Mouse (Mus musculus) bone marrow, adult 2 months (tissue): Measurements from ENCODE around the gene Vamp5. TPM values are rescaled to one million over a fixed set of nuclear protein-coding genes. Genes with fewer than 3 reads are reported as not detected.
A peak's percentile ranks its signal among the peaks of the same experiment; 100 is the strongest.

Experiments used
- H3K27ac ChIP-seq: fragments of 200-500 bp; 2 replicates; pipeline ENCODE4 v1.5.1; 2012; ENCODE audit warnings: low read depth, mild to moderate bottlenecking, control low read depth, inconsistent platforms, low read length; ENCODE audit not compliant: control insufficient read depth, poor library complexity, insufficient read depth
- H3K4me1 ChIP-seq: fragments of 200-500 bp; 2 replicates; pipeline ENCODE4 v1.6.1; 2011; ENCODE audit warnings: low read length; ENCODE audit not compliant: control insufficient read depth, insufficient read depth
- H3K4me3 ChIP-seq: fragments of 200-500 bp; replicated peaks from 2 replicates; pipeline ENCODE3; 2011; ENCODE audit warnings: mild to moderate bottlenecking, low read depth, low read length, control low read depth; ENCODE audit not compliant: control insufficient read depth
- CTCF ChIP-seq: fragments of 200-500 bp; IDR thresholded peaks from 2 replicates; pipeline ENCODE4 v1.5.1; 2011; ENCODE audit warnings: low read length, control low read depth; ENCODE audit not compliant: control insufficient read depth, insufficient read depth
- POLR2A ChIP-seq: fragments of 200-500 bp; IDR thresholded peaks from 2 replicates; pipeline ENCODE4 v1.6.1; 2011; ENCODE audit warnings: low read depth, mild to moderate bottlenecking, control low read depth, low read length, borderline replicate concordance; ENCODE audit not compliant: control insufficient read depth
- WGBS: fragments of 180-500 bp; shearing (Covaris S2); methylation state at CpG from one replicate; pipeline ENCODE4 v1.1.7; 2018; 5-methylcytosine and 5-hydroxymethylcytosine counted together
- polyA plus RNA-seq: library from polyadenylated mRNA; stranded (reverse); fragments of >200 nt; gene quantifications from 2 replicates; pipeline ENCODE4 v1.2.4, GENCODE M21; 2011; ENCODE audit warnings: low replicate concordance; ENCODE audit not compliant: missing spikeins, insufficient read depth, insufficient read length

Gene Vamp5
- polyA plus RNA-seq, 1 experiment: 96.2 TPM

DNA sequence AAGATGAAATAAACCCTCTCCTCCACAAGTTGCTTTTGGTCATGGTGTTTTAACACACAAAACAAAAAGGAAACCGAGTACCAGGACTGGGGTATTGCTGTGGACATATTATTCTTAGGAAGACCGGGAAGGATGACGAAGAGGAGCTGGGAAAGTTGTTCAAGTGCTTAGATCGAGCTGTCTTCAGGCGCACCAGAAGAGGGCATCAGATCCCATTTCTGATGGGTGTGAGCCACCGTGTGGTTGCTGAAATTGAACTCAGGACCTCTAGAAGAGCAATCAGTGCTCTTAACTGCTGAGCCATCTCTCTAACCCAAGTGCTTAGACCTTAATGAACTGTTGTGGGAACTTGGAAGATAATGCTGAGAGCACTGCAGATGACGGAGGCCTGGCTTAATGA lies 16.3 kb downstream of the Vamp5 start:
- TF ChIP-seq CTCF (peak; percentile 46; the same call in 1 of the 2 replicates), POLR2A (no peak)
- Histone ChIP-seq H3K27ac (no peak overlapping the region), H3K4me1 (peaks cover 3% of the 10 kb centered on the region; the same call in 1 of the 2 replicates), H3K4me3 (no peak overlapping the region)
- 40% methylated on average over 7 of the region's 7 CpGs for WGBS

DNA sequence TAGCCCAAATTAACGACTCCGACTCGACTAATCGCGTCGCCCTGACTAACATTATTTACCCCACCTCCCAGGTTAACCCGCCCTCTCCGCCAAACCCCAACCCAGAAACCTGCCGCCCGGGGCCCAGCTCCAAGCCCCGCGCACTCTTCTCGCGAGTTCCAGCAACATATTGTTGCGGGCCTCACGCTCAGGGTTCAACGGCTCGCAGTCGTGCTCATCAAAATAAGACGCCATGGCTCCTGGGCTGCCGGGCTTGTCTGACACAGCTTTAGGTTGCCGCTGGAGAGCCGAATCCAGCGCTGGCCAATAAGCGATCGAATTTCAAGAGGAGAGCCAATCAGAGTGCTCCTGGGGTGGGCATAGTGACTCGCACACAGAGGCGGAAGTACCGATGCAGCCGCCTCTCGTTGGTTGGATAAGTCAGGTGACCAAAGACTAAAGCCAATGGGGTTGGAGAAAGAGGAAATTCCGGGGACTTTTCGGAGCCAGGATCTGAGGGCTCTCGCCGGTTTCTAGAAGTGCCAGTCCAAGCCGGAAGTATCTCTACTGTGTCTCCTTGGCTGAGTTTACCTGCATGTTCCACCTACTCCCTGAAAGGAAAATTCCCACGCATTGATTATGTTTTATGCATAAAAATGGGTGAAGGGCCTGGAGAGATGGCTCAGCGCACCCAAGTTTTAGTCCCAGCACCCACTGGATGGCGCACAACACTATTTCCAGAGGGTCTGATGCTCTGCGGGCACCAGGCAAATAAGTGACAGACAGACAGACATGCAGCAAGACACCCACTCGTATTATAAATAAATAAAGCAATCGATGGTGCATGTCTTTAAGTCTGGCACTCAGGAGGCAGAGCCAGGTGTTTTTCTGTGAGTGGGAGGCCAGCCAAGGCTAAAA lies 17.9 kb downstream of the Vamp5 start:
- peaks cover 3% of the 10 kb centered on the region; the same call in 1 of the 2 replicates for H3K4me1 ChIP-seq
- under 1% methylated on average over 42 of the region's 42 CpGs for WGBS
- TF ChIP-seq CTCF: 0 out of 2 replicates have a peak, but pooled peaks have one; percentile 27
- peak; percentile 75 for TF ChIP-seq POLR2A
- peak overlapping the region; percentile 85 for H3K27ac ChIP-seq
- peak overlapping the region; percentile 91 for H3K4me3 ChIP-seq

- 37% methylated on average over 5 of the region's 5 CpGs for WGBS
- H3K4me1 ChIP-seq: peaks cover 1% of the 10 kb centered on the region; the same call in 1 of the 2 replicates
These were observed 19.1 kb downstream of the Vamp5 start for GRCm38 (mm10) chr6:72361121-72361551.

DNA sequence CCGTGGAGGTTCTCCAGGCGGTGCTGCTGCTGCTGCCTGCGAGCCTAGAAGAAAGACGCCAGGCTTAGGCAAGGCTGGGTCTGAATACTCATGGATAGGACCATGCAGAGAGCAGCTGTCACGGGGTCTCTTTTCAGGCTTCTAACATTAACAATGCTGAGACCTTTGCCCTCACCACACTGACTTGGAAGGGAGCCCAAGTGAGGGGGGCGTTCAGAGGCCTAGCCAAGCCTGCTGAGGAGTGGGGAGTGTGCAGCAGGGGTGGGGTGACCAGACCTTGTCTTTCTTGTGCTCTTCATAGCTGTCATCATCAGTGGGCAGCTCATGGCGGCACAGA lies 19.7 kb downstream of the Vamp5 start:
- Histone ChIP-seq H3K27ac (no peak overlapping the region), H3K4me1 (peaks cover 1% of the 10 kb centered on the region; the same call in 1 of the 2 replicates), H3K4me3 (no peak overlapping the region)
- TF ChIP-seq POLR2A (no peak), CTCF (no peak)
- 91% methylated on average over 7 of the region's 7 CpGs for WGBS

More at GRCm38 (mm10) chr6:72361121-72361551, 19.1 kb downstream of the Vamp5 start:
- TF ChIP-seq POLR2A (no peak), CTCF (no peak)
- Histone ChIP-seq H3K27ac (no peak overlapping the region), H3K4me3 (peak overlapping the region; percentile 30)

GRCm38 (mm10) chr6:72359891-72360598 lies 20.2 kb downstream of the Vamp5 start:
- H3K4me3 ChIP-seq: no peak overlapping the region
- 87% methylated on average over 11 of the region's 11 CpGs for WGBS
- no peak overlapping the region for H3K27ac ChIP-seq

DNA sequence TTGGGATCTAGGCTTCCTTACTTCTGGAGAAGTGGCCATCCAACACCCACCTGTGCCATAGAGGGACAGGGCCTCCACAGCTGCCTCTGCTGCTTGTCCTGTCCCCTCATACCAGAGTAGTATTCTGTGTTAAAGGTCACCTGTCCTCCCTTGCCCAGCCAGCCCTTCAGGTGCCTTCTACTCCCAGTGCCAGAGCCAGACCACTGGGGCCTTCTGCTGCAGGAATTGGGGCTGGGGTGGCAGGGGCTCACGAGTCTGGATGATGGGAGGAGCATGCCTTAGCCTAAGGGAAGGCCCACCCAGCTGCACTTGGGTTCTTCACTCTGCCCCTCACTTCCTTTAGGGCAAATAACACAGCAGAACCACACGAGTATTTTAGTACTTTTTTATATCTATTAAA lies 20.9 kb downstream of the Vamp5 start:
- Histone ChIP-seq H3K27ac (no peak overlapping the region), H3K4me1 (peaks cover 1% of the 10 kb centered on the region; the same call in 1 of the 2 replicates), H3K4me3 (no peak overlapping the region)
- 73% methylated on average over 2 of the region's 2 CpGs for WGBS
- TF ChIP-seq CTCF (no peak), POLR2A (no peak)

More at GRCm38 (mm10) chr6:72359891-72360598, 20.2 kb downstream of the Vamp5 start:
- TF ChIP-seq POLR2A: no peak
- TF ChIP-seq CTCF: no peak
- H3K4me1 ChIP-seq: peaks cover 1% of the 10 kb centered on the region; the same call in 1 of the 2 replicates

GRCm38 (mm10) chr6:72358086-72358764 lies 22.0 kb downstream of the Vamp5 start:
- Histone ChIP-seq H3K4me3 (no peak overlapping the region), H3K4me1 (peaks cover 1% of the 10 kb centered on the region; the same call in 1 of the 2 replicates), H3K27ac (no peak overlapping the region)
- WGBS: 86% methylated on average over 10 of the region's 10 CpGs
- TF ChIP-seq POLR2A: no peak
- TF ChIP-seq CTCF: no peak
